Mouse (Mus musculus): Measurements from ENCODE around the gene Olfr1416.
A peak's percentile ranks its signal among the peaks of the same experiment; 100 is the strongest.
"Not testable (repeated sequence)": the region's sequence is repeated elsewhere in the genome, so short reads cannot be mapped to it uniquely, and the experiment has no call there.

Gene Olfr1416

GRCm38 (mm10) chr1:92485013-92485412 lies at the start of gene Olfr1416:
Gene Olfr1416, minus strand, starts transcription at chr1:92485113.
- DNase-seq = no peak

- DNase-seq = no peak
Measured at GRCm38 (mm10) chr1:92523764-92524163, 38.9 kb upstream of the Olfr1416 start.

- peak; percentile 81 to 88 for DNase-seq
Measured at GRCm38 (mm10) chr1:92521376-92521775, 36.5 kb upstream of the Olfr1416 start.

- DNase-seq = no peak
Measured at GRCm38 (mm10) chr1:92519046-92519445, 34.1 kb upstream of the Olfr1416 start.

GRCm38 (mm10) chr1:92518561-92518960 lies 33.6 kb upstream of the Olfr1416 start, which contains the start of gene Olfr1414:
Gene Olfr1414, minus strand, starts transcription at chr1:92518661.
- no peak for DNase-seq

- no peak for DNase-seq
Measured at GRCm38 (mm10) chr1:92515390-92515789, 30.5 kb upstream of the Olfr1416 start.

GRCm38 (mm10) chr1:92511646-92512045 lies 26.7 kb upstream of the Olfr1416 start:
- DNase-seq = not testable (repeated sequence)

- DNase-seq = peak in 1 of 2 experiments; percentile 13
Measured at GRCm38 (mm10) chr1:92496001-92496400, 11.1 kb upstream of the Olfr1416 start, which contains the start of gene Olfr1415. Gene Olfr1415, minus strand, starts transcription at chr1:92496101.

GRCm38 (mm10) chr1:92474066-92474578 lies 10.8 kb downstream of the Olfr1416 start:
- peak in 1 of 2 experiments; percentile 62 for DNase-seq

GRCm38 (mm10) chr1:92473165-92474041 lies 11.5 kb downstream of the Olfr1416 start, which contains the start of gene Ndufa10:
Gene Ndufa10, minus strand, starts transcription at chr1:92473860.
- DNase-seq = peak; percentile 98 to 99

- DNase-seq = no peak
Measured at GRCm38 (mm10) chr1:92468891-92469290, 16.0 kb downstream of the Olfr1416 start.

GRCm38 (mm10) chr1:92458416-92458815 lies 26.5 kb downstream of the Olfr1416 start:
- DNase-seq = peak; percentile 23 to 45

- DNase-seq = peak; percentile 64 to 67
Measured at GRCm38 (mm10) chr1:92457758-92458157, 27.2 kb downstream of the Olfr1416 start.

GRCm38 (mm10) chr1:92453751-92454445 lies 31.0 kb downstream of the Olfr1416 start:
- peak in 1 of 2 experiments; percentile 61 for DNase-seq

GRCm38 (mm10) chr1:92448293-92448692 lies 36.6 kb downstream of the Olfr1416 start:
- no peak for DNase-seq

- DNase-seq = no peak
Measured at GRCm38 (mm10) chr1:92441453-92442063, 43.4 kb downstream of the Olfr1416 start.

GRCm38 (mm10) chr1:92440066-92440750 lies 44.7 kb downstream of the Olfr1416 start:
- DNase-seq = no peak

- peak; percentile 90 to 93 for DNase-seq
Measured at GRCm38 (mm10) chr1:92437678-92438271, 47.1 kb downstream of the Olfr1416 start.

- peak; percentile 72 to 81 for DNase-seq
Measured at GRCm38 (mm10) chr1:92436831-92437321, 48.0 kb downstream of the Olfr1416 start.

- DNase-seq = peak; percentile 53 to 58
Measured at GRCm38 (mm10) chr1:92434986-92435385, 49.9 kb downstream of the Olfr1416 start.

GRCm38 (mm10) chr1:92432791-92433190 lies 52.1 kb downstream of the Olfr1416 start:
- DNase-seq = no peak
